Mouse (Mus musculus): Measurements from ENCODE around the gene Timmdc1.
A peak's percentile ranks its signal among the peaks of the same experiment; 100 is the strongest.

Timmdc1 gene

DNA sequence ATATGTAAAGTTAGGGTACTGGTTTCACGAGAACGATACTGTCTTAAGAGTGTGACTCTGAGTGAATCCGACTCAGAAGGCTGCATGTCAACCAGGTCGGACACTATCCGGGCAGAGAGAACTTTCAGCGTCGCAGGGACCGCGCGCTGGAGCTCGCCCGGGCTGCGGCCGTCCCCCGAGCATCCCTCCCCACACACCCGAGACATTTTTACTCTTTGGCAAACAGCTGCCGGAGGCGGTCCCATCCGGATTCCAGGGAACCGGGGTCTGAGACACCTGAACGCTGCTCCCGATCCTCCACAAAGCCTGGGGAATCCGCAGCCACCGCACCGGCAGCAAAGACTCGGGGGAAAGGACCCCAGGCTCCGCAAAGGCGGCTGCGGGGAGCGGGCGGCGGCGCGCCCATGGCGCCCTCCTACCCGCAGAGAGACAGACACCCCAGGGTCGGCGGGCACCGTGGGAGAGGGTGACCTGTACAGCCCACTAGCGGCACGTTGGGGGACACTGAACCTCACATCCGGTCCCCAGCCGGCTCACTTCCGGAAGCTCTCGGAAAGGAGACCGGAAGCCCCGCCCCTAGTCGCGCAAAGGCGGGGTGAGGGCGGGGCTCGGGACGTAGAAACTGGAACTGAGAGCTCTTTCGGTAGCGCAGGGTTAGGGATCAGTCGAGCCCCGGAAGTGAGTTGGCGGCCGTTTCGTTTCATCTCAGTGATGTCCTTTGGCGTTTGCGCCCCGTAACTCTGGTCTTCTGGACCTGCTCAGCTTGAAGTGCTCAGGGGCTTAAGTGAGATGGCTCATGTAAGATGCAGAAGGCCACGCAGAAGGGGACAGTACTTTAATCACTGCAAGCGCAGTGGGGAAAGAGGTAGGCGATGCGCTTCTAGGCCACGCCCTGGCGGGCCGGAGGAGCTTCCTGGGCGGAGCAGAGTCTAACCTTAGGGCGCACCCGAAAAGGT is at the start of gene Timmdc1:
Gene Timmdc1 (minus strand): TSS at position 535 of the 956 bp plus-strand sequence.
- DNase-seq, result peak; percentile 98

DNA sequence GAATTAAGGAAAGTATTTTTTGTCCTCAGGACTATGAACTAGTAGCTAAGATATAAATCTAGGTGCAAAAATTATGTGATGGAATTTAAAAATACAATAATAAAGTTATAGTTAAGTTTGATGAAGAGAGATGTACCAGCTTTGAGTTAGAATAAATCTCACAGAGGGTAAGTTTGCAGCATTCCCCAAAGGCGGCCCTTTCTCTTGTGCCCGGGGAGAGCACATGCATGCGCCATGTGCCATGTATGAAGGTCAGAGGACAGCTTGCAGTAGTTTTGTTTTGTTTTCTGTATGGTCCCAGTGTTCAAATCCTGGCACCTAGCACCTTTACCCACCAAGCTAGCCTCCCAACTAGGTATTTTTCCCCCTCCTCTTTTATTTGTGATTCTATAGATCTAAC is 49.0 kb upstream of the Timmdc1 start:
- no peak for DNase-seq

DNA sequence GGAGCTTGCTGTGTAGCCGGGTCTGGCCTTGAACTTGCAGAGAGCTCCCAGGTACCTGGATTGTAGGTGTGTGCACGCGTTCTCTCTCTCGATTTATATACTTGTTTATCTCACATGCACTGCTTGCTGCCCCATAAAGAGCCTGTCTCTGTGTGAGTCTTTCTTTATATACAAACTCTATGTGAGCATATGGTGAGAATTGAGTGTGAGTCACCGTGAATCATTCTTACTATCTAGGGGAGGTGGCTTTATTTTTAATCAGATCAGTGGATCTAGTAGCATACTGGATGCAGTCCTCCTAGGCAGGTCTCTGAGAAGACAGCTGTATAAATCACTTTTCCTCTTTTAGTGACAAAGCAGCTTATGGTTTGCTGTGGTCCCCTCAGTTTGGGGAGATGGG is 45.7 kb upstream of the Timmdc1 start:
- no peak for DNase-seq

DNA sequence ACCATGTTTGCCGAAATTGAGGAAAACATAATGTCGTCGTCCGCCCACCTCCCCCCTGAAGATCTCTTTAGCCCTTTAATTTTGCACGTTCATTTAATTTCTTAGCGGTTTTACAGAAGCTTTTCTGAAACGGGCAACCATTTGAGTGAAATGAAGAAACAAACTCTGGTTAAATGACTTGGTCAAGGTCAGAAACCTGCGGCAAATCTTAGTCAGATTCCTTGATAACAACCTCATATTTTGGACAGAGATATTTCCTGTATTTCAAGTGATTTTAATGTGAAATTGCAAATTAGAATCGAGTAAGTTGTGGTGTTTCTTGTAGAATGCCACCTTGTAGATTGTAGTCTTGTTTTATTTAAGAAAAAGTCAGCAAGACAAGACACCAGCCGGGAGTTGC is 41.1 kb upstream of the Timmdc1 start:
- DNase-seq, result no peak

DNA sequence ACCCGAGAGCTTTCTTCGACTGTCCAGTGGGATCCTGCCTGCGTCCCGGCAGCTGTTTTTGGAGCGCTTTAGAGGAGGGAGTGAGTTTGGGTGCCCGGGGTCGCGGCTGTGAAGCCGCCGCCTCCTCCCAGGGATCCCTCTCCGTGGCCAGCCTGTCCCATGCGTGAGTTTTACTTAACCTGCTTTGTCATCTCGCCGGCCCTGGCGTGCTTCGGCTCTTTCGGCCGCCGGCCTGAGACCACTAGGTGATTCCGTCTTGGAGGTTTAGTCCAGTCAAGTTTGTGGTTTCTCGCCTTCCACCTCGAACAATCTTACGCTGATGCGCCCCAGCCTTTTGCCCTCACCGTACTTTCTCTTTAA is 40.5 kb upstream of the Timmdc1 start:
- no peak for DNase-seq

DNA sequence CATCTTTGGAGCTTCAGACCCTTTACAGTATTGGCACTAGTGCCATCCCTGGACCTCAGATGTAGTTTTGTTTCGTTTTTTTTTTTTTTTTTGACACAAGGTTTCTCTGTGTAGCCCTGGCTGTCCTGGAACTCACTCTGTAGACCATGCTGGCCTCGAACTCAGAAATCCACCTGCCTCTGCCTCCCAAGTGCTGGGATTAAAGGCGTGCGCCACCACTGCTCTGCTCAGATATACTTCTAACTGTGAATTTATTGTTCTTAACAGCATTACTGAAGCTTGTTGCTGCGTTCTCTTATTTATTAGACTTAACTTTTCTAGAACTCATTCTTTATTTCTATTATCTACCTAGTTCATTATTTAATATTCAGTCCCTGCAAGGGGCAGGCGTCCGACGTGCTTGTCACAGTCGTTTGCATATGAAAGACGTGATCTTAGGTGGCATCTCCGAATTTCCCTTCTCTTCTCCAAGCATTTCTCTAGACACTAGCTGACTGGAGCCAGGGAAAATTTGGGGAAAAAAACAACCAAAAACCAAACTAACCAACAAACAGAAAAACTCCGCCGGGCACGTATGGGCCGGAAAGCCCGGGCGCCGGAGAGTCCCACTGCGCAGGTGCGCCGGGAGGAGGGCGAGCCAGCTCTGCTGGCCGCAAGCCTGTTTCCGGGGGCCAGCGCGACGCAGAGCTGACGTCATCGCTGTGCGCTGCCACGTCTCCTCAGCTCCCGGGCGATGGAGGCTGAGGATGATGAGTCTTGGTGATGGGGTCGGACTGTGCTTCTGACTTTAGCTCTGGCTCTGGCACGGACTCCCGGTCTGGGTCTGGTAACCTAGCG is 39.9 kb upstream of the Timmdc1 start:
- DNase-seq, result peak; percentile 94

DNA sequence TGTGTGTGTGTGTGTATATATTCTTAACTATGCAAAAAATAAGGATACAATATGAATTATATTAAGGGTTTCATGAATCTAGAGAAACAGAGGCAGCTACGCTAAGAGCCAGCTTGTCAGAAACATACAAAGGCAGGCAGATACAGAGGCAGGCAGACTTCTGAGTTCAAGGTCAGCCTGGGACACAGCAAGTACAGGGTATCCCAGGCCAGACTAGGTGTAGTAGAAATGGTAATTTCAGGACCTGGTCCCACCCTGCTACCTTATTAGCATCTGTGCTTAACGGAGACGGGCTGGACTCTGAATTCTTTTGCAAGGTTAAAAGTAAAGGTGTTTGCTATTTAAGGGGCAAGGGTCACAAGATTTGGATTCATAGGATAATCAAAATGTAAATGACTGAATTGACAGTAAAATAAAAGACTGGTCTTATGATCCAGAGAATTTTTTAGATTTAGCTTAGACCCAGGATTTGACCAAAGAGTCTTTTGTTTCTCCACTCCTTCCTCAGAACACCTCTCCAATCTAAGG is 35.8 kb upstream of the Timmdc1 start, which contains the start of gene Tmem39a:
Gene Tmem39a (plus strand): TSS at position 478 of the 528 bp plus-strand sequence.
- DNase-seq, result no peak

DNA sequence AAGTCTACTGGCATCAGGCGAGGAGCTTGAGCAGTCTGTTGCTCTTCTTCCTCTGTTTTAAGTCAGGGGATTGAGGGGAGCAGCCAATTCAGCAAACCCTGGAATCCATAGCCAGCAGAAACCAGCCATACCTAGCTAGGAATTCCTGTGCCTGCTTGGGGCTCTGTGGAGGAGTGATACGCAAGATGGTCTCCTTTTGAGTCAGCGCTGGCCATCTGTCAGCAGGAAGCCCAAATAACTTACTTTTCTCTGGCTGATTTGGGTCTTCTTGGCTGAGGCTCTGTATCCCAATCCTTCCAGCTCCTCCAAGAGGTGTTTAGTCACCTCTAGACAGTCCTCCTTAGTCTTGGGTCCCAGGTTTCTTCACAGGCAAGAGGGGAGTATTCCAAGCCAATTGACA is 33.5 kb upstream of the Timmdc1 start:
- DNase-seq, result no peak

DNA sequence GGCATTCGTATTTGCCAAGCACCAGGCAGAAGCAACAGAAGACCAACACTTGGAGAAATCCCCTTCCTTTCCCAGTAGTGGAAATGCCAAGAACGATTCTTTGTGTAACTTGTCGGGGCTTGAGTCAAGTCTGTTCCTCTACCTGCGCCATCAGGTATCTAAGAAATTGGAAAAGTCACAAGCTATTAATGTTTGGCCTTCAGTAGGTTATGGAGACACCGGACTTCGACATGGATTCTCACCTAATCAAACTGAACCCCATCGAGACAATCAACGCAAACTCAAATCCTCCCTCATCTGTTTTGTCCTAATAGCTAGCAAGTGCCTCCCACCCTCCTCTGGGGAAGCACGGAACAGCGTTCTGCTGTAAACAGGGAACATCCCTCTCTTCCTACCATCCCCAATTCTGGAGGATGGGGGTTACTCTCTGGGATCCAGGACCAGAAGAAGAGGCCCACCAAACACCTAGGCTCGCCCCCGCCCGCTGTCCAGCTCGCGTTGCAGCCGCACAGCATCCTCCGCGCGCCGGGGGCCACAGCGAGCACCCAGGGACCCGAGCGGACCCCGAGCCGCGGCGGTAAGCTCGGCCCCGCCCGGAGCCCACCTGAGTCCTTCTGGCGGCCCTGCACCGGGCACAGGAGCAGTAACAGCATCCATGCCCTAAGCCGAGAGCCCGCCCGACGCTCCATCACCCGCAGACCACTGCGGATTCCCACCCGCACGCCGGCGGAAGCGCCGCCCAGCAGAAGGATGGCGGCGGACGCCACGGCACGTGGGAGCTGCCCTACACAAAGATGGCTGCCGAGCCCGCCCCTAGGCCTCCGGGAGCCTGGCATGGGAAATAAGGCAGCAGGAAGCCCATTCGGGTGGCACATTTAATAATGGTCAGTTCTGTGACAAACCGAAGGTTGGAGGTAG is 27.3 kb upstream of the Timmdc1 start, which contains the start of gene Poglut1:
Gene Poglut1 (minus strand): TSS at position 780 of the 918 bp plus-strand sequence.
- peak; percentile 71 for DNase-seq

DNA sequence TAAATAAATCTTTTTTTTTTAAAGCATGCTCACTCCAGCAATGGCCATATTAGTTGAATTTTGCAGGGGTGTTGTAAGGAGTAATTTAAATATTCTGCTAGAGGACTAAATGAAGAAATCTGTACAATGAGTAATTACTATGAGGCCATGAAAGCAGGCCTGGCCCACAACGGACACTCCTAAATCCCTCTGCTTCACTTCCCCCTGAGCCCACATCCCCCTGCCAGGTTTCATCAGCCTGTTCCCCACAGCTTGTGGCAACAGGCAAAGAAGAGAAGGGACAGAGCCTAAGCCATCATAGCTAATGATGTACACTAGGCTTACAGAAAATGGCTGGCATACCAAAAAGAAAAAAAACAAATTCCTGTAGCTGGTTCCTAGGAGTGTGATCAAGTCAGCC is 25.5 kb upstream of the Timmdc1 start:
- no peak for DNase-seq

DNA sequence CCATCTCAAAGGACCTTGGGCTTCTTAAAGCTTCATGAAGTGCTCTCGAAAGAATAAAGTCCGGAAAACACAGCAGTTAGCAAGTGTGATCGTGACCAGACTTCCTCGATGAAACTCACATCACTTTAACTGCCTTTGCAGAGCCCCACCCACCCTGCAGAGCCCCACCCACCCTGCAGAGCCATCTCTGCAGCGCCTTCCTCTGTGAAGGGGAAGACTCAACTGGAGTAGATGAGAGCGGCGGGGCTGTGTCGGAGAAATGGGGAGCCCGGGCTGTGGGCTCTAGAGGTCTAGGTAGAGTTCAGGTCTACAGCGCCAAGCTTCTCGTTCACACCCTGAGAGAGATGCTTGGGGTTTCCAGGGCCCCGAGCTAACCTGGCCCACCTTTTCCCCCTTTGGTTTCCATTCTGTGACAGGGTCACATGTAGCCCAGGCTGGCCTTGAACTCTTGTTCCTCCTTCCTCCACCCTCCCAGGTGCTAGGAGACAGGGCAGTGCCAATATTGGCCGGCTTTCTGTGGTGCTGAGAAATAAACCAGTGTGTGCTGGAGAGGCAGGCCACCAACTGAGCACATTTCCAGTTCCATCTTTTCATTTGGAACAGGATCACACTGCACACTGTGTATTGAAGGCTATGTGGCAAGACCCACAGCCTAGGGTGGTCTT is 16.4 kb upstream of the Timmdc1 start:
- no peak for DNase-seq

DNA sequence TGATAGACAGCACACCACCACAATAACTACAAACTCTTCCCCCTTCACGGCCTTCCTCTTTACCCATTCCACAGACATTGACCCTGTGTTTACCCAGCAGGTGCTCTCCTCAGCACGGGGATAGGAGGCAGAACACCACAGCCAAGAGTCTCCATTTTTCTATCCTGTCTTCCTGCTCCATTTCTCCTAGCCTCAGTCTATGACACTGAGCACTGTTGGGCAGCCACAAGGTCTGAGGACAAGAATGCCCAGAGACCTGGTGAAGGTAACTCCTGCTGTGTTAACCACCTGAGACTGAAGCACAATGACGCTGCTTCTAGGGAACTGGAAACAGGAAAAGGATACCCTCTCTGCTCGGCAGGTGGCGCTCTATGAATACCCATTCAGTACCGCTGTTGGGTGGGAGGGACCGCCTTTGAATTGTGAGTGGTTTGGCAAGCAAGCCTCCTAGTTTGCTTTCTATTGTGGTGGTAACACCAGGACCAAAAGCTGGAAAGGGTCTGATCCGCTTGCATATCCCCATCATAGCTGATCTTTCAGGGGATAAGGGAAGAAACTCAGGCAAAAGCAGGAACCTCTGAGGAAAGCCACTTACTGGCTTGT is 14.2 kb upstream of the Timmdc1 start:
- DNase-seq, result peak; percentile 77

DNA sequence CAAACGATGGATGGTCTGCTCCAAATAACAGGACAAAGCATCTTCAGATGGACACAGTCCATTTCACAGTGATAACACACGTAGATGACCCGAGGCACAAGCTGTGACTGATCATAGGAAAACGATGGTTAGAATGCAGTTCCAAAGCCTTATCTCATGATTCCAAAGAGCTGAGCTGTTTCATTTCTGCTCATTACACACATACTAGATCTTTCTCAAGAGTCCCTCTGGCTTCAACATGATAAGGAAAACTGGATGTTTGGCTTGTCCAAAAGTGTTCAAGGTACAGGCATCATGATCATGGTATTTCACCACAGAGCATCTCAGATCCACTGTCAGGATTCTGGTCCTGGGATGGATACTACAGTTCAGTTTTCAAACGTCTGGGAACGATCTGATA is 3.8 kb upstream of the Timmdc1 start:
- DNase-seq, result no peak

DNA sequence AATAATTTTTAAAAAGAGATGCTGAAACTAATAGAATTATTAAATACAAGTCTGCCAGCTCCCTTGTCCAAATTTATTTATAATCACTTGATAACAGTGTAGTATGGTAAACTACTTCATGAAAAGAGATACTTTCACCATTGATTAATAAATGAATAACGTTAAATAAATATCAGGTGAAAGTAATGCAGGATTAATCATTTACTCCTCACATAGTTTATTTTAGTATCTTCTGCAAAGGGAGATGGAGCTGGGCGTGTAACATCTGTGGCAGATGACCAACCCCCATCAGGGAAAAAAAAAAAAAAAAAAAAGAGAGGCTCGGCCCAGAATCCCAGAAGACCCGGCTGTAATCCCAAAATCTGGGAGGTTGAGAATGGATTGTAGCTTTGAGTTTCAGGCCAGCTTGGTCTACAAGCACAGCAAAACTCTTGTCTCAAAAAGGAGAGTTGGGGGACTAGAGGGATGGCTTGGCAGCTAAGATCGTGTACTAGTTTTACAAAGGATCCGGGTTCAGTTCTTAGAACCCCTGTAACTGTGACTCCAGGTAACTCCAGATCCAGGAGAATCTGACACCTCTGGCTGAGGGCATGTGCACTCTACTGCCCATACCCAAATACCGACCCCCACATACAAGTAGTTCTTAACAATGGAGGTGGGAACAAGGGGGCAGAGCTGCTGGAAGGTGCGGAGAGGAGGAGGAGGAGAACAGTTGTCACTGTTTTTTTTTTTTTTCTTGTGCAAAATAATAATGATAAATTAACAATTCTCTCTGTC is 1.1 kb downstream of the Timmdc1 start:
- DNase-seq, result no peak

DNA sequence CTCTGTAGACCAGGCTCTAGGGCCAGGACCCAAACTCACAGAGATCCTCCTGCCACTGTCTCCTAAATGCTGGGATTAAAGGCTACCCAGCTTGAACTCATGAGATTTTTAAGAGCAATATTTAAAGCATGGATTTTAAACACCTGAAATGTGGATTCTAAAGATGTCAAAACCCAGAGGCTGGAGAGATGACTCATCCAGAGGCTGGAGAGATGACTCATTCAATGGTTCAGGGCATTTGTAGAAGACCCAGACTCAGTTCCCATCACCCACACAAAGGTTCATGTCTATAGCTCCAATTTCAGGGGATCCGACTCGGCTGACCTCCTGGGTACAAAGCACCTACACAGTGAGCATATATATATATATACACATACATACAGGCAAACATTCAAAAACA is 3.3 kb downstream of the Timmdc1 start:
- DNase-seq, result no peak

DNA sequence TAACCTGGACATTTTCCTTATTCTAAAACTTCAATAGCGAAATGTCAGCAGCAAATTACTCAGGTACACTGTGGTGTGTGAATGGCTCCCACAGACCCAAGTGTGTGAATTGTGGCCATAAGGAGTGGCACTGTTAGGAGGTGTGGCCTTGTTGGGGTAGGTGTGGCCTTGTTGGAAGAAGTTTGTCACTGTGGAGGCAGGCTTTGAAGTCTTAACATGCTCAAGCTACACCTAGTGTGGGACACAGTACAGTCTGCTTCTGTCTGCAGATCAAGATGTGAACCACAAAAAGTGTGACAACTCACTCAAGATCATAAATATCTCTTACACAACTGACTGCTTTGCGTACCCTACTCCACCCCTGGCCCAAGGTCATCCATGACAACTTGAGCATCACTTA is 11.6 kb downstream of the Timmdc1 start:
- DNase-seq, result no peak

DNA sequence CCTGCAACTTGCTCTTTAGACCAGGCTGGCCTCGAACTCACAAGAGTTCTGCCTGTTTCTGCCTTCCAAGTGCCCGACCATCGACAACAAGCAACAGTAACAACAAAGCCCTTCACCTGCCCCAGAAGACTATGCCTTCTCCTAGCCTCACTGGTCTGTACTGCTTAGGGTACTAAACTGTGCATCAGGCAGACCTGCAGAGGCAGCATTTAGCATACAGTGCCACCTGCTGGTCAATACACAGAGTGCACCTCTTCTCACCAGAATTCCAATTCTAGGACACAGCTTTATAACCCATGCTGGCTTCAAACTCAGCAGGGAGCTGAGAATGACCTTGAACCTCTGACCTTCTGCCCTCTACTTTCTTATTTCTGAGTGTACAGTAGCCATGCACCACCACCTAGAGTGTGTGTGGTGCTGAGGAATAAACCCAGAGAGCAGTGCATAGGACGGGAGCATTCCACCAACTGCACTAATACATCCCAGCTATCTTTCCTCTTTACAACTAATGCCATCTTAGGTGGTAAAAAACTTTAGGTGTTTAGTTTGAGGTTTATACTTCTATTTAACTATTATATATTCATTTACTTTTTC is 16.3 kb downstream of the Timmdc1 start:
- DNase-seq, result peak; percentile 80

DNA sequence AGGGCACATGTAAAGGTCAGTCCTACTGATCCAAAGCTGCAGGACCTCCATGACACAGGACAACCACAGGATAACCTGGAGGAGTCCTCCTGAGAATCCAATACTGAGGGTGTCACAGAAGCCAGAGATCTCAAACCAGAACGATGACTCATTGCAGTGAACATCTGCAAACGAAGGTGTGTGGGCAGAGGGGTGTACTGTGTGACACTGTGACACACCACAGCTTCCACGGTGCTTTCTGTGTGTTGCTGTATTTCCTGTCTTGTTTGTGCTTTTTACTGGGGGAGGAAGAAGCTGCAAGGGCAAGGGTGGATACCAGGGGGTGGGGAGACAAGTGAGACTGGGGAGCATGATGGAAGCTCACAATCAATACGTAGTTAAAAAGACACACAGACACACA is 18.9 kb downstream of the Timmdc1 start:
- no peak for DNase-seq

DNA sequence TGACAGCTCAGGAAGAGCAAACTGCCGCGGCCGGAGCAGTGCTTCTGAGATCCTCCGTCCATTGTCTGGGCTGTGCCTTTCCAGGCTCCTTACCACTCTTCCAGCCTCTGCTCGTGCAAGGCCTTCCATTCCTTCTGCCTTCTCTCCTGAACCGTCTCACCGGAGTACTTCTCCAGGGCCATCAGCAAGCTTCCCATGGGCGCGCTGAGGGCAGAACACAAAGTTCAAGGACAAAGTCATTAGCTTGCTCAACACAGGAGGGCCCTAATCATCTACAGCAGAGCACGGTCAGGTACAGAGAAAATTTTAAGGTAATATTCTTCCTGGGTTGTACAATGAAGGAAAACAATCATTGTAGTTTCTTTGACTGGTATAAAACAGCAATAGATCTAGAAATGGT is 20.0 kb downstream of the Timmdc1 start:
- no peak for DNase-seq

DNA sequence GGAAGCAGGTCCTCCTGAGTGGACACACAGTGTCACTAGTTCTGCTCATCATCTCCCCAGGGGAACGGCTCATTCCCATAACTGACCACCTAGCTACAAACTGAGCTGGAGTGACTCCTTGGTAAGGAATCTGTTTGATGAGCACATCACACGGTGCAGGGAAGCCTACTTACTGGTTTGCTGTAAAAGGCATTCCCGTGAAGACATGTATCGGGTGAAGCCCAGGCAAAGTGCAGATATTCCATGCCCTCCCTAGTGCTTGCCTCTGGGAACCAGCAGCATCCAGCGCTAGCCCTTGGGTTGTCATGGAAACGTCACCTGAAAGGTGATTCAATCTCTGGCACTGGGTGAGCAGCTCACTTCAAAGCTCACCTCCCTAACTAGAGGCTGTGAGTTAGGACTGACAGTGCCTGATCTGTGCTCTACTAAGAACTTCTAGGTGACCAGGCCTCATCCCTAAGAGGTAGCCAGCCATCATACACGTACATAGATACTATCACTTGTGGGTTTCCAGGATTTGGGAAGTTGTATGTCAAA is 25.8 kb downstream of the Timmdc1 start:
- no peak for DNase-seq
